Mouse (Mus musculus) forebrain, embryonic 14.5 days (tissue): ENCODE results near the gene Pcnp. TPM values are rescaled to one million over a fixed set of nuclear protein-coding genes. Genes with fewer than 3 reads are reported as not detected.
A peak's percentile ranks its signal among the peaks of the same experiment; 100 is the strongest.

ENCODE experiments used
- ATAC-seq: fragments of 200-750 bp; cut with Nextera tagmentation; 2 replicates; pipeline ENCODE4 v1.8.0; 2017; ENCODE audit warnings: mild to moderate bottlenecking, moderate library complexity
- DNase-seq: peaks from one replicate; pipeline ENCODE4 v3.0.0-alpha.2; 2015; ENCODE audit warnings: low spot score
- H3K27ac ChIP-seq: fragments of 300-500 bp; sonication (generic); 2 replicates; pipeline ENCODE4 v1.5.1; 2014; ENCODE audit warnings: low read depth, mild to moderate bottlenecking, control low read depth, low read length, moderate library complexity
- H3K27me3 ChIP-seq: fragments of 300-500 bp; sonication (generic); replicated peaks from 2 replicates; pipeline ENCODE4 v1.6.1; 2014; ENCODE audit warnings: low read length, control low read depth, mixed read lengths; ENCODE audit not compliant: control insufficient read depth, insufficient read depth
- H3K36me3 ChIP-seq: fragments of 300-500 bp; sonication (generic); 2 replicates; pipeline ENCODE4 v1.6.1; 2014; ENCODE audit warnings: low read length, control low read depth; ENCODE audit not compliant: control insufficient read depth, insufficient read depth
- H3K4me1 ChIP-seq: fragments of 300-500 bp; sonication (generic); 2 replicates; pipeline ENCODE4 v1.6.1; 2014; ENCODE audit warnings: antibody characterized with exemption, low read length, control low read depth; ENCODE audit not compliant: control insufficient read depth, insufficient read depth
- H3K4me2 ChIP-seq: fragments of 300-500 bp; sonication (generic); 2 replicates; pipeline ENCODE4 v1.6.1; 2014; ENCODE audit warnings: mild to moderate bottlenecking, control low read depth, low read length
- H3K4me3 ChIP-seq: fragments of 300-500 bp; sonication (generic); 2 replicates; pipeline ENCODE4 v1.5.1; 2014; ENCODE audit warnings: low read depth, low read length, control low read depth
- H3K9ac ChIP-seq: fragments of 300-500 bp; sonication (generic); 2 replicates; pipeline ENCODE4 v1.6.1; 2014; ENCODE audit warnings: mild to moderate bottlenecking, low read length, control low read depth, moderate library complexity
- H3K9me3 ChIP-seq: fragments of 300-500 bp; sonication (generic); replicated peaks from 2 replicates; pipeline ENCODE4 v1.6.1; 2016; ENCODE audit warnings: low read length, control low read depth, mixed read lengths; ENCODE audit not compliant: control insufficient read depth
- WGBS: fragments of 180-500 bp; shearing (Covaris S2); extraction: QIAGEN DNeasy Blood & Tissue Kit; methylation state at CpG from one replicate; pipeline ENCODE4 v1.1.7; 2014; 5-methylcytosine and 5-hydroxymethylcytosine counted together
- polyA plus RNA-seq: library from polyadenylated mRNA; unstranded; fragments of >200 nt; fragmentation: Nextera tagmentation; extraction: Ambion mirVana; gene quantifications from 2 replicates; pipeline ENCODE4 v1.2.1, GENCODE M21; 2014

Gene Pcnp
- polyA plus RNA-seq, 1 experiment from 2014 or later = 252 TPM

- no peak overlapping the region for H3K9ac ChIP-seq
- no peaks in the 10 kb centered on the region for H3K4me1 ChIP-seq
- H3K36me3 ChIP-seq = peaks cover 36% of the 10 kb centered on the region
- H3K27me3 ChIP-seq = no peaks in the 10 kb centered on the region
- H3K27ac ChIP-seq = no peak overlapping the region
- H3K9me3 ChIP-seq = no peaks in the 10 kb centered on the region
- H3K4me3 ChIP-seq = no peak overlapping the region
- ATAC-seq (no peak), DNase-seq (no peak)
- no peak overlapping the region for H3K4me2 ChIP-seq
- 89% methylated on average over 7 of the region's 7 CpGs for WGBS
These were observed 15.5 kb downstream of the Pcnp start for GRCm38 (mm10) chr16:56014076-56014475.

DNA sequence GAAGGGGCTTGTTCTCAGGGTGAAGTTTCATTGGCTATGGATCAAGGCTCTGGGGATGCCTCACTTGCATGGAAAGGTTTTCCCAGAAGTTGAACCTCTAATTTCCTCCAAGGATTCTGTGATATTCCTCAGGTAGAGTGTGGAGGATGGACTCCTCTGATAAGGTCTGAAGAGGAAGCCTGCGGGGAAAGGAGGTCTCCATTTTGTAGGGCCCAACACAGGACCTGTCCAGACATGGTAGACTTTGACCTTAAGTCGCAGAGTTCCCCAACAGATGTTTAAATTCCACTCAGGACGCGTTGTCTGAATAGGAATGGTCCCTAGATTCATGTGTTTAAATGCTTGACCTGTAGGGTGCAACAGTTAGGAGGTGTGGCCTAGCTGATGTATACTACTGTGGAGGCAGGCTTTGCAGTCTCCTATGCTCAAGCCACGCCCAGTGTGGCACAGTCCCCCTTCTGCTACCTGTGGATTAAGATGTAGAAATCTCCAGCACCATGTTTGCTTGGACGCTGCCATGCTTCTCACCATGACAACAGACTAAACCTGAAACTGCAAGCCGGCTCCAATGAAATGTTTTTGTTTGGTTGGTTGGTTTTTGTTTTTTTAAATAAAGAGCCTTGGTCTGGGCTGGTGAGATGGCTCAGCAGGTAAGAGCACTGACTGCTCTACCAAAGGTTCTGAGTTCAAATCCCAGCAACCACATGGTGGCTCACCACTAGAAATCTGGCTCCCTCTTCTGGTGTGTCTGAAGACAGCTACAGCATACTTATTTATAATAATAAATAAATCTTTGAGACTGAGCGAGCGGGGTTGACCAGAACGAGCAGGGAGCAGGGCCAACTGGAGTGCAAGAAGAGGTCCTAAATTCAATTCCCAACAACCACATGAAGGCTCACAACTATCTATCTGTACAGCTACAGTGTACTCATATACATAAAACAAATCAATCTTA lies 16.5 kb downstream of the Pcnp start:
- no peak overlapping the region for H3K9ac ChIP-seq
- no peak overlapping the region for H3K4me2 ChIP-seq
- no peaks in the 10 kb centered on the region for H3K9me3 ChIP-seq
- H3K4me3 ChIP-seq = no peak overlapping the region
- ATAC-seq (no peak), DNase-seq (no peak)
- peaks cover 29% of the 10 kb centered on the region for H3K36me3 ChIP-seq
- H3K27ac ChIP-seq = no peak overlapping the region
- 87% methylated on average over 10 of the region's 10 CpGs for WGBS
- H3K27me3 ChIP-seq = no peaks in the 10 kb centered on the region
- no peaks in the 10 kb centered on the region for H3K4me1 ChIP-seq

- Histone ChIP-seq H3K36me3 (peaks cover 35% of the 10 kb centered on the region), H3K9ac (no peak overlapping the region), H3K27me3 (no peaks in the 10 kb centered on the region), H3K27ac (no peak overlapping the region), H3K4me2 (no peak overlapping the region), H3K4me1 (no peaks in the 10 kb centered on the region), H3K4me3 (no peak overlapping the region), H3K9me3 (no peaks in the 10 kb centered on the region)
- WGBS = 92% methylated on average over 1 of the region's 1 CpGs
- ATAC-seq = no peak
- DNase-seq = no peak
These were observed 20.7 kb downstream of the Pcnp start for GRCm38 (mm10) chr16:56008862-56009261.

DNA sequence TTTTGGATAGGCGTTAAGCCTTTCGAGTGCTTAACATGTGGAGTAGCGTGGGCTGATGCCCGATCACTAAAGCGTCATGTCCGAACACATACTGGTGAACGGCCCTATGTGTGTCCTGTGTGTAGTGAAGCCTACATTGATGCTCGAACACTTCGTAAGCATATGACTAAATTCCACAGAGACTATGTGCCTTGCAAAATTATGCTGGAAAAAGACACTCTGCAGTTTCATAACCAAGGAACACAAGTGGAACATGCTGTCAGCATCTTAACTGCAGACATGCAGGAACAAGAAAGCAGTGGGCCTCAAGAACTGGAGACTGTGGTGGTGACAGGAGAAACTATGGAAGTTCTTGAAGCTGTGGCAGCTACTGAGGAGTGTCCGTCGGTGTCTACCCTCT lies 22.7 kb downstream of the Pcnp start:
- peaks cover 45% of the 10 kb centered on the region for H3K36me3 ChIP-seq
- WGBS = 97% methylated on average over 11 of the region's 11 CpGs

GRCm38 (mm10) chr16:55994235-55994634 lies 35.3 kb downstream of the Pcnp start:
- WGBS = 93% methylated on average over 2 of the region's 2 CpGs
- H3K27me3 ChIP-seq = no peaks in the 10 kb centered on the region
- no peak overlapping the region for H3K4me2 ChIP-seq
- no peaks in the 10 kb centered on the region for H3K9me3 ChIP-seq
- H3K27ac ChIP-seq = no peak overlapping the region
- DNase-seq (no peak), ATAC-seq (no peak)
- H3K9ac ChIP-seq = no peak overlapping the region
- H3K4me3 ChIP-seq = no peak overlapping the region
- no peaks in the 10 kb centered on the region for H3K4me1 ChIP-seq
- H3K36me3 ChIP-seq = peaks cover 47% of the 10 kb centered on the region

More for the DNA sequence above, 22.7 kb downstream of the Pcnp start:
- Histone ChIP-seq H3K4me1 (no peaks in the 10 kb centered on the region), H3K4me3 (no peak overlapping the region), H3K9me3 (no peaks in the 10 kb centered on the region), H3K9ac (no peak overlapping the region), H3K27me3 (no peaks in the 10 kb centered on the region), H3K4me2 (no peak overlapping the region), H3K27ac (no peak overlapping the region)
- ATAC-seq (no peak), DNase-seq (no peak)

GRCm38 (mm10) chr16:55990311-55990710 lies 39.2 kb downstream of the Pcnp start:
- Histone ChIP-seq H3K9ac (no peak overlapping the region), H3K4me3 (no peak overlapping the region), H3K4me2 (no peak overlapping the region), H3K36me3 (peaks cover 41% of the 10 kb centered on the region), H3K27me3 (no peaks in the 10 kb centered on the region), H3K27ac (no peak overlapping the region), H3K9me3 (no peaks in the 10 kb centered on the region), H3K4me1 (no peaks in the 10 kb centered on the region)
- no peak for DNase-seq
- no peak for ATAC-seq
- WGBS = 94% methylated on average over 4 of the region's 4 CpGs

DNA sequence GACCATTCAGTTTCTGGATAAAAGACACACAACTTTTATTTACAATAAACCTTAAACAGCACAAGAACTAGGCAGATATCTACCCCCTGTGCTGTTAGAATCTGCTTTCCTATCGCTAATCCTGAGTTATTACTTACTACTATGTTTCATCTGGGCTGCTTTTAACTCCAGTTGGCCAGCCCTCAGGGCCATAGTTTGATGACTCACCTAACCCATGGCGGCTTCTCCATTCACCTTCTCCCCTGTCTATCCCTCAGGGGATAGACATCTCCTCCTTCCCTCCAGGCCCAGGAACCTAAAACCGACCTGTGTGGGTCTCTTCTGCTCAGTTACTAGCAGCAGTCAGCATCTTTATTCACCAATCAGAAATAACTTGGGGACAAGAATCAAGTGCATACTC lies 43.5 kb downstream of the Pcnp start:
- Histone ChIP-seq H3K9ac (no peak overlapping the region), H3K4me3 (no peak overlapping the region), H3K4me2 (no peak overlapping the region), H3K27me3 (no peaks in the 10 kb centered on the region), H3K9me3 (no peaks in the 10 kb centered on the region), H3K27ac (no peak overlapping the region), H3K36me3 (peaks cover 36% of the 10 kb centered on the region), H3K4me1 (no peaks in the 10 kb centered on the region)
- 94% methylated on average over 3 of the region's 3 CpGs for WGBS
- ATAC-seq (no peak), DNase-seq (no peak)

DNA sequence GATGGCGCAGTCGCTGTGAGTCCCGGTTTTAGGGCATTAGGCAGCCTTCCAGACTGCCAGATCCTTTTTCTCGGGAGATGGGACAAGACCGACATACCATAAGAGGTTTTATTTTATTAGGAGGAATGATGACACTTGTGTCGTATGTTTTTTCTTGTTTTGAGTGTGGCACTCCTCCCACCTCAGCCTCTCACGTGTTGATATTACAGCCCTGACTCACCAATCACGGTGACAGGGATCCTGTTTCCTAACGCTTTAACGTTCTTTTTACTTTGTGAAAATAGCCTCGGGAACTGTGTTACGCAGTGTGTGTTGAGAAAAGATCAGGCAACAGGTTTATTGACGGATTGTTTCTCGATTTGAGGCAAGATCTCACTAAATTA lies 54.6 kb downstream of the Pcnp start:
- H3K9me3 ChIP-seq = no peaks in the 10 kb centered on the region
- WGBS = 9% methylated on average over 14 of the region's 14 CpGs
- H3K4me3 ChIP-seq = peak overlapping the region; percentile 93
- peaks cover 29% of the 10 kb centered on the region for H3K36me3 ChIP-seq
- H3K4me2 ChIP-seq = peak overlapping the region; percentile 81
- ATAC-seq = no peak
- peak overlapping the region; percentile 83 for H3K9ac ChIP-seq
- no peak for DNase-seq
- H3K27me3 ChIP-seq = no peaks in the 10 kb centered on the region
- peaks cover 11% of the 10 kb centered on the region for H3K4me1 ChIP-seq
- H3K27ac ChIP-seq = peak overlapping the region; percentile 86; the same call in 1 of the 2 replicates

DNA sequence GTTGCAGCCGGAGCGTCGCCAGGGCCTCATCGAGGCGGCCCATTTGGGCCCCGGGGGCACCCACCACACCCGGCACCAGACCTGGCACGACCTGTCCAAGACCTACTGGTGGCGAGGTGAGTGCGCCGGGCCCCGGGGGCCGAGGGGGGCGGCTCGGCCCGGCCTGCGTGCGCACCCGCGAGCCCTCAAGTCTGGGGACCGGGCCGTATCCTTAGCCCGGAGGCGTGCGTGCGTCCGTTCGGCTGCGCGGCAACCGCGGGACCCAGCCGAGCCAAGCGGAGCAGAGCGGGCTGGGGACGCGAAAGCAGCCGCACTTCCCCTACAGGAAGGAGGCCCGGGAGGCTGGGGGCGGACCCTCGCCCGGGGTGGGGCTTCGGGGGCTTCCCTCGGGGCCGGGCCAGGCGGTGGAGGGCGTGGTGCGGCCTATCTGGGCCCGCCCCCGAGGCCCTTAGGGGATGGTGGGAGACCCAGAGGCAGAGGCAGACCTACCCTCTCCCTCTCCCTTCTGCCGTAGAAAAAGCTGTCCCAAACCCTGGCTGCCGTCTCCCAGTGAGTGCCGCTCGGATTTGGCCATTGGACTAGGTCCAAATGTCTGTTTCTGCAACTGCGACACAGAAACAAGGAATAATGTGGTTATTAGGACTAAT lies 55.2 kb downstream of the Pcnp start:
- H3K4me1 ChIP-seq = peaks cover 11% of the 10 kb centered on the region
- no peaks in the 10 kb centered on the region for H3K9me3 ChIP-seq
- peak overlapping the region; percentile 81 for H3K4me2 ChIP-seq
- peaks cover 34% of the 10 kb centered on the region for H3K36me3 ChIP-seq
- DNase-seq = peak; percentile 90
- peak overlapping the region; percentile 83 for H3K9ac ChIP-seq
- under 1% methylated on average over 55 of the region's 55 CpGs for WGBS
- no peaks in the 10 kb centered on the region for H3K27me3 ChIP-seq
- peak; percentile 84 for ATAC-seq
- peak overlapping the region; percentile 93 for H3K4me3 ChIP-seq
- peak overlapping the region; percentile 86 for H3K27ac ChIP-seq
